Mouse (Mus musculus) embryo, embryonic 11.5 days (tissue): ENCODE results near the gene Tspan13.

ENCODE experiments used
- DNase-seq: peaks from one replicate; pipeline ENCODE4 v3.0.0-alpha.2; 2012; ENCODE audit warnings: low read depth, low spot score

Tspan13 gene

DNA sequence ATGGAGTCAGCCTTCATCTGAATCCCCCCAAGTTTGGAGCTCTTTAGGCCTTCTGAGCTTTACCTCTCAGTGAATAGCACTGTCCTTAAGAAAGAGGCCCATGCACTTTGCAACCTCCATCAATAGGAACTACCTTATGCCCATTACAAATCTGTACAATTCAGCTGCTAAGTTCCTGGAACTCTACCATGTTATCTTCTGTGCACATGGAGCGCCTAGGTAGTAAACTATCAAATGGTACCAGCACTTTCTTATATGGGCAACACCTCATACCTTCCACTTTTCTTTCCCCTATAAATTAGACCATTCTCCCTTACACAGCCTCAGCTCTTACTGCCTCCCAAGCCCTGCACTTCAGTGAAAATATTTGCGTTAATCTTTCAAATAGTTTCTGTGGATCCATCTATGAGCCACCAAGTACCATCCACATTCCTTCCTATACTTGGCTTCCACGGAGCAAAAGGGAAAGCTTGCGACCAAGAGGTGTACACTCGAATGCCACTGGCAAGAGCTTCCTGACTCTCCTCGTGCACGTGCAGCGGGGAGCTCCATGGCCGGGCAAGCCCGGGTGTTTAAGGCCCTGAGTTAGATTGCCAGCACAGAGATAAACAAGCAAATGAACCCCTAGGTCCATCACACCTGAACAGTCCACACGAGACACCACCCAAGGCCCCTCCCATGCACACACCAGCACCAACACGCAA, 11.5 kb downstream of the Tspan13 start:
- DNase-seq = no peak

DNA sequence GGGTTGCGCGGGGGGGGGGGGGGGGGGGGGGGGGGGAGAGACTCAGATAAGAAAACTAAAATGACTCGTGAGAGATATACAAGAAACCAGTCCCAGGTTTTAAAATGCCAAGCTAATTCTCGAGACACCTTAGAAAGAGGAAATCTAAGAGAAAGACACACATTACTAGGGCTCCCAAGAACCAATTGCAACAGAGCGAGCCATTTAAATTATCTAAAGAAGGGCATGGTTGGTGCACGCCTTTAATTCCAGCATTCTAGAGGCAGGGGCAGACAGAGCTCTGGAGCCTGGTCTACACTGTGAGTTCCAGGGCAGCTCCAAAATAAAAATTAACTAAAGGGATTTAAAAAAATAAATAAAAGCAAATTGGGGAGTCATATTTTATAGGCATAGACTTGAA, 12.6 kb downstream of the Tspan13 start:
- no peak for DNase-seq

DNA sequence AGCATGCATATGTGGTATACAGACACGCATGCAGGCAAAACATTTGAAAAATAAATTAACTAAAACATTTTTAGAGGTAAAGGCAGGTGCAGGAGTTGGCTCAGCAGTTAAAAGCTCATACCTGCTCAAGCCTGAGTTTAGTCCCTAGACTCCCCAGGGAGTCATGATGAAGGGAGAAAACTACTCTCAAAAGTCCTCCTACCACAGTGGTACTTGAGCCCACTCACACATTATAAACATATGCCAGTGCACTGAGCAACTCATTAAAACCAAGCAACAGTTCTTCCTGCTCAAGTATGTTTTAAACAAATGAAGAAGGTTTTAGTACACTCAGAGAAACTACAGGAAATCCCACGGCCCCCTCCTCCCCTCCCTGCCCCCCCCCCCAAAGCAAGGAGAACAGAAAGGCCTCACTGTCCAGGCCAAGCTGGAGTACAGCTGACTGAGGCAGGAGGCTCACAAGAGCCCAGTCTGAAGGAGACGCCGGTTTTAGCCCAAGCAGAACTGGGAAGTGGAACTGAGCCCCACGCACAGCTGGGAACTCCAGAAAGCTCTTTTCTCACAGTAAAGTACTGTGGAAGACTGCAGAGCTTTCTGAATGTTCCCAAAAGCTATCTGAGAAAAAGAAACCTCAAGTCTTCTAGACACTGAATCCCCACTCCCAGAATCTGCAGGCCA, 13.2 kb downstream of the Tspan13 start:
- no peak for DNase-seq

GRCm38 (mm10) chr12:36027171-36027570, 15.1 kb downstream of the Tspan13 start:
- no peak for DNase-seq

DNA sequence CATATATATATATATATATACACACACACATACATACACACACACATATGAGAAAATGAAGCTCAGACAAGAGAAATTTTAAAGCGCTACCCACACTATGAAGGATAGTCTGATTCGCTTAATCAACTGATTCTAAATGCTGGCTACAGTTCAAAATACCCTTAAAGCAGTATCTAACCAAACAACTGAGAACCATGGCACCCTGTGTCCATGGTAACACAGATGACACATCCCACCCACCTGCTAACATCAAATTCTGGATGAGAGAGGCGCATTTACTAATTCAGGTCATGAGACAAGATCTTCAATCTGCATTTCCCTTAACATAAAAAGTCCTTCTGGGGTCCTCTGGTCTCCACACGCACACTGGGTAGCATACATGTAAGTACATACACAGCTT, 16.2 kb downstream of the Tspan13 start:
- no peak for DNase-seq

GRCm38 (mm10) chr12:36020710-36021109, 21.6 kb downstream of the Tspan13 start:
- DNase-seq = no peak

DNA sequence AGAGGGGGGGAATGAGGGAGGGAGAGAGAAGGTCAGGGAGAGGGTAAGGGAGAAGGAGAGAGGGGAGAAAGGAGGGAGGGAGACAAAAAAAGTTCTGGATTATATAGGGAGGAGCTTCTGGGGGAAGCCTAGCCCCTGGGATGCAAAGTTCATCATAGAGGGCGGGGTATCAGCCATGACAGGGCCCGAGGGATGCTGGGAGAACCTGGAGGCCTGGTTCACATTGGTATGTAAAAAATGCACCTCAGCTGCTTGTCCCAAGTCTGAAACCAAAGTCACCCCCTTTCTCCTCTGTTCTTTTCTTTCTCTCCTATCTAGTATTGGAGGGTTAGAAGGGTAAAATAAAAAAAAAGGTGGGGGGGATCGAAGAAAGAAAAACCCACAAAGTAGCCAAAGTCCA, 22.2 kb downstream of the Tspan13 start:
- no peak for DNase-seq

DNA sequence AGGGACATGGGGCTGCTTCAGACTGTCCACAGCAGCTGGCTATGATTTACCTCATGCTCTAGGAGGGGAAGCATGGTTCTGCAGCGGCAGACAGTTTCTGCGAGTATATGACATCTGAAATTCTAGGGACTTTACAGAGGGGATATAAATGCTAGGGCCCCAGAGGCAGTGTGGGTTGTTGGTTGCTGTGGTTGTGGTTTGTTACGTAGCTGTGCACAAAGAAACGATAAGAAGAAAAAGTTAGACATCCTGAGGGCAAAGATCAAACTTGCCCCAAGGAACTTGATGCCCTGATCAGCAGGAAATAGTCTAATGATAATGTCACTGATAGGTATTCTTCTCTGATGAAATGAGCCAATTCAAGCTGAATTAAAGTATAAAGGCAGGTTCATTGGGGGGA, 22.7 kb downstream of the Tspan13 start:
- DNase-seq = no peak

GRCm38 (mm10) chr12:36017791-36018190, 24.5 kb downstream of the Tspan13 start:
- DNase-seq = no peak

GRCm38 (mm10) chr12:36013216-36013910, 28.9 kb downstream of the Tspan13 start:
- DNase-seq = no peak

DNA sequence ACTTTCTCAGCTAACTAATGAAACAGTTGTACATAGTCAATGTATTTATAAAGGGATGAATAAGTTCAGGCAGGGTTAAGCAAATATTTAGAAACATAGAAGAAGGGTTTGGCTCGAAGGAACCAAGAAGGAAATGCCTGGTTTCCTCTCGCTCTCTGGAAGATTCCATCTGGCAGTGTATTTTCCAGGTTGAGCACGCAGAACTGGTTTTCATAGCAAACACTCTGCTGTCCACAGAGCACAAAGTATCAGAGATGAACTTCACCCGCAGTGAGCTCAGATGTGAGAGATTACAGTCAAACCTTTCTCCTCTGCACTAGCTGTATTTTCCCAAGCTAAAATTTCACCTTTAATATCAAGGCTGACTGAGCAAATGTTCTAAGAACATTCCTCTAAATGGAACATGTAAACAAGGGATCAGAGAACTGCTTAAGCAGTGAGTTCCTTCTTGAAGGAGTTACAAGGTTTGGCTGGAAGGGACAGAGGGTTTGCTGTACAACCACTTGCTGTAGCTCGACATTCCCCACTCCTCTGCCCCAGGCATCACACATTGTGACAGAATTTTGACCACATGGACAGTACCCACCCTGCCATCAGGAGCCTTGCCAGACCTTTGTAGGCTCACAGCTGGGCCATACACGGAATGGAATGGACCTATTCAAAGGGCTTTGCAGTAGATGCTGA, 33.8 kb downstream of the Tspan13 start:
- DNase-seq = no peak

- no peak for DNase-seq
These were observed 34.7 kb downstream of the Tspan13 start for GRCm38 (mm10) chr12:36007581-36007980.

- DNase-seq = no peak
These were observed 37.6 kb downstream of the Tspan13 start for GRCm38 (mm10) chr12:36004714-36005113.

GRCm38 (mm10) chr12:35995799-35996198, 46.5 kb downstream of the Tspan13 start:
- DNase-seq = peak; percentile 54

DNA sequence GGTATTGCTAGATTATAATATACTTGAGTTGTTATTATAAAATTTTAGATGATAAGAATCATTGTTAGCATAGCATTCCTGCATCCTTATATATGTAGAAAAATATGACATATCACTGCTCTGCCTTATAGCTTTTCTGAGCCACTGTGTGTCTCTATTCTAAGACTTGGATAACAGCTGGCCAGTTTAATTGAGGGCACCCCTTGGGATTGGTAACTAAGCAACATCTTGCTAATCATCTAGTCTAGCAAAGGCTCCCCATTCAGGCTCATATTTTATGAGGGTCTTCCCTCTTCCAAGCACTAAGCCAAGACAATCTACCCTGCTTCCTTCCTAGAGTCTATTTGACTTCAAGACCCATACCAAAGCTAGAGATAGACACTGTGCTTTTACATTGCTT, 48.2 kb downstream of the Tspan13 start:
- no peak for DNase-seq

DNA sequence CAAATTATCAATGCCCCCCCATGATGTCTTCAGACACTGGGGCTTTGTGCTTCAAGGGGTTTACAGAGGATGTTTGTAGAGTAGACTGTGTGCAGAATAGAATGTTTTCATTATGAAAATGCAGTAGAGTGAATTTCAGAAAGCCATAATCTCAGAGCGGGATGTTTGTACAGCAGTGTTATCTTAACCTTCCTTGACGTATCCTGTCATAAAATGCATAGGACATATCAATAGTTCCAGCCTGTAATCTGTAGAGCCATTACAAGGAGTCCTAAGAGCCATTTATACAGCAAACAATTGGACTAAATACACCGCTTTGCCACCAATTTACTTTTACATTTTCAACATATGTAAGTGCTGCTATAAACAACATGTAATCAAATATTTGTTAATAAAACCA, 48.7 kb downstream of the Tspan13 start:
- no peak for DNase-seq

DNA sequence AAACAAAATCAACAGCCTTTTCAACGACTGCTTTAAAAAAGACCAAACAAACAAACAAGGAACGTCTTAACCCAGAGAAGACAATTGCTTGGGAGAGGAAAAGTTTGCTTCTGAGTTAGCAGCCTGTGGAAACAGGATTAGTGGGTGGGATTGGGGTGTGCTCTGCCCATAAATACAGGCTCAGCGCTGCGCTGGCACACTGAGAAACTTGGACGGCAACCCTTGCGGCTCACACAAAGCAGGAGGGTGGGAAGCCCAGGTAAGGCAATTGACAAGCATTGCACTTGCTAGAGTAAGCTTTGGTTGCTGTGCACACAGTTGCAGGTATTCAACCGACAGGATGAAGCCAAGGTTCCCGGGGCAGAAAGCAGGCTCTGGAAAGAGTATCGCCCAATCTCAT, 49.6 kb downstream of the Tspan13 start, which contains the start of gene Agr2:
Agr2 (plus strand) TSS at position 197 of the 400 bp plus-strand sequence.
- DNase-seq = no peak

- DNase-seq = no peak
These were observed 57.6 kb downstream of the Tspan13 start for GRCm38 (mm10) chr12:35984743-35985142.

- no peak for DNase-seq
These were observed 58.8 kb downstream of the Tspan13 start for GRCm38 (mm10) chr12:35983472-35983871.

DNA sequence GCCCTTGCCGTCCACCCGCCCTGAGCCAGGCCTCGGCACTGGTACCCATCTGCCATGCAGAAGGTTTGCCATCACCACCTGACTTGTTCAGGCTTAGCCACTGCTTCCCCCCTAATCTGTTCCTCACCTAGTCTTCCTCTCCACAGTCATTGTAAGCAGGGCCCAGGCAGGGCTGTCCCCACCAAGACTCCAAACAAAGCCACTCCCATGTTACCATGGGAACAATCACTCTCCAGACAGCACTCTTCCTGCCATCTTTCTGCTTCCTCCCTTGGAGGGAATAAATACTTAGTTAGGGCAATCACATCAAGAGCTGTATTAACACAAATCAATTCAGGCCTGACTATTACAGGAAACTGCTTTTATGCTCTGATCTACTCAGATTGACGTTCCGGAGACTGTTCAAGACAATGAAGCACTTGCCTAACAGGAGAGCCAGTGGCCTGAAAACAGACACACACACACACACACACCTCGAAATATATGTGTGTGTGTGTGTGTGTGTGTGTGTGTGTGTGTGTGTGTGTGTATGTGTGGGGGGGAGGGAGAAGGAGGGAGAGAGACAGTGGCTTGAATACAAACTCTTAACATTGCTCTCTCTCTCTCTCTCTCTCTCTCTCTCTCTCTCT, 60.5 kb downstream of the Tspan13 start:
- DNase-seq = peak; percentile 38

- no peak for DNase-seq
These were observed 62.7 kb downstream of the Tspan13 start for GRCm38 (mm10) chr12:35979625-35980024.
